Mouse (Mus musculus): ENCODE data around the gene BC028528. TPM values are rescaled to one million over a fixed set of nuclear protein-coding genes. Genes with fewer than 3 reads are reported as not detected.

The BC028528 gene
- polyA plus RNA-seq (2014; fragmentation: Illumina TruSeq; extraction: RNeasy Lipid Tissue Mini Kit (QIAGEN cat#74804); ENCODE audit: low read depth, low replicate concordance), result 23.7 TPM

DNA sequence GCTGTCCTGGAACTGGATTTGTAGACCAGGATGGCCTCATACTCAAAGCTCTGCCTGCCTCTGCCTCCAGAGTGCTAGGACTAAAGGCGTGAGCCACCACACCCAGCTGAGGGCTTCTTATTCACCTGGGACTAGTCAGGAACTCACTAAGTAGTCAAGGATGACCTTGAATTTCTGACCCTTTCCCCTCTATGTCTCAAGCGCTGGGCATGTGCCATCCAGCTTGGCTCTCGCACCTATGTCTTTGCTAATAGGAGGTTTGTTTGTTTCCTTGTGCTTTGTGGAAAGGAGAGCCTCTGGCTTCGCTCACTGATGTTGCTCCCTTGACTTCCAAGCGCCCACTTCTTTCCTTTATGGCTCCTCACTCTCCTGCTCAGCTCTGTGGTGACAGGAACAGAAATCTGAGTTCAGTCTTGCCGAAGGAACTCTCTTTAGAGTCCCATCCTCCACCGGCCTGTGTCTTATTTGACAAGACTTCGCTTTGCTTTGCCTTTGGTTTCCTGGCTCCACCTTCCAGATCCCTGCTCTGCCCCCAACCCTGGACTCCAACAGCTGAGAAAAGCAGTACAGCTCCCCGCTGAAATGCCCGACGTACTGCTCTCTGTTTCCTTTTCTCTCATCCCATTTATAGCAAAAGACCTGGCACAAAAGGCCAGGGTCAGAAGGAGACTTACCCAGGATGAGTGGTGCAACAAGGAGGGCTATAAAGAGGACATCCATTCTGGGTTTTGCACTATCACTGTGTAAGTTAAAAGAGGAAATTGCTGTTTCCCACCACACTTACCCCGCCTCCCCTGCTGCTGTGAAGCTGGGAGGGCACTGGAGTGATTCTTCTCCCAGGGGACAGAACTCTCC is at the start of gene BC028528:
BC028528 (minus strand) TSS at position 795 of the 855 bp plus-strand sequence.

DNA sequence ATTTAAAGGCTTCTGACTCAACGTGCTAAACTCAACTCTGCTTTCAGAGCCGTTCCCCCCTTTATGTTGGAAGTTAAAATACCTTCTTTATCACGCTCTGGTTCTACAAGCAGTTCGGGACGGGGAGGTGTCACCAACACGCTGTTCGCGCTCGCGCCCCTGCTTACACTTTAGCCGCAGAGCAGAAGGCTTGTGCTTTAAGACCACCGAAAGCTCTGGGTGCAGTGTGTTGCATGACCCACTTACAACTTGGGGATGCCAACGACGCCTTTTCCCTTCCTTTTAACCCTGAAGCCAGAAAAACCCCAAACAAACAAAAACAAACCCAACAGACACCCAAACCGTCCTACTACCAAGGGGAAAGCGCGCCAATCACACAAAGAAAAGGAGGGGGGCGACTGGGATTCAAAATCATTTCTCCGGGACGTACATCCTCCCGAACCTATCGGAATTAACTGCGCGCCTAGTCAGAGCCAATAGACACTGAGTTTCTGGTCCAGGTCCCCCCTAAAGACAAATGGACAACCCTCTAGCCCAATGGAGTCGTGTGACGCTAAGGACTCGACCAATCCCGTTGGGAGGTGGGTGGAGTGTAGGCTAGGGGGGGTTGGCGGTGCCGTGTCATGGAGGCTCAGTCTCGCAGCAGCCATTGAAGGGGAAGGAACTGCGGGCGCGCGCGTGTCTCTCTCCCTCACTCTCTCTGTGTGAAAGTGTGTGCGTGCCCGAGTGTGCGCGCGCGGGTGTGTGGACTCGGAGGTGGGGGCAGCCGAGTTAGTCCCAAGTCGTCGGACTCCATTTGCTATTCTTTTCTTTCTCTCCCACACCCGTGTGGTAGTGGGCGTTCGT is 37.1 kb upstream of the BC028528 start, which contains the start of gene Anp32e:
Anp32e (plus strand) TSS at position 589 of the 846 bp plus-strand sequence.

DNA sequence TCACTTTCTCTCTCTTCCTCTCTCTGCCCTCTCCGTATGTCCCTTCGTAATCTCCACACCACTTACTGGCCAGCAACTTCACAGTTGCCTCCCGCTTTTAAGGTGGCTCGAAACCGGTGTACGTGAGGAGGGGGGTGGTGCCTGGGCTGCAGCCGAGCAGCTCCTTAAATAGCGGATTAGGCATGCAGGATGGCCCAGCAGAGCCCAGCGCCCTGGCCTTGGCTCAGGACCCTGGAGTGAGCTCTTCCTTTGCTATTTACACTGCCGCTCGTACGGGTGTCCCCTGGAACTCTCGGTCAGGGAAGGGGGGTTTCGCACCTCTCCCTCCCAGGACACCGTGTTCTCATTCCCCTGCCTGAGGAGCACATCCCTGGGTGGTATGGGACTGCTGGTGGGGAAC is 12.8 kb upstream of the BC028528 start, which contains the start of gene Car14:
Car14 (minus strand) TSS at position 124 of the 400 bp plus-strand sequence.

DNA sequence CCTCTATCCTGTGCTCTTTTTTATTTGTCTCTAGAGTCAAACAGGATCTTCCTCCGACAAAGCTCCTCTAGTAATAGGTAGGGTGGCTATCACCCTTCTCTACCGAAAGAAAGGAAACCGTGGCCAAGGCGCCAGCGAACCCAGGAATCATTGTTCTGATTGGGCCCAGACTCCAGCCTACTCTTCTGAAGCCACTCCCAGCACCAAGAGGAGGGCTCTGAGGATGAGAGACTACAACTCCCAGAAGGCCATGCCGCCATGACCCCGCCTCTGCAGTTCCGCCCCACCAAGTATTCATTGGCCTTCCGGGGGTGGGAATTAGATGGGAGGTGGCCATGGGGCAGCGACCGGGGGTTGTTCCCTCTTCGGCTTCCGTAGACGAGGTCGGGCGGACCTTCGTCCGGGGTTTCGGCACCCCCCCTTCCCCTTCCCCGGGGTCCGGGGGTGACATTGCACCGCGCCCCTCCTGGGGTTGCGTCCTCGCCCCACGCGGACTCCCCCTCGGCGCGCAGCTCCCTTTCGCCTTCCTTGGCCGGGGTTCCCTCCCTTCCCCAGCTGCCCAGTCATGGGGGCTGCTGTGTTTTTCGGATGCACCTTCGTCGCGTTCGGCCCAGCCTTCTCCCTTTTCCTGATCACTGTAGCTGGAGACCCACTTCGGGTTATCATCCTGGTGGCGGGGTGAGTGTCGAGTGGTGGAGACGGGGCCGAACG is 2.0 kb upstream of the BC028528 start, which contains the start of gene Aph1a:
Aph1a (plus strand) TSS at position 364 of the 711 bp plus-strand sequence.

DNA sequence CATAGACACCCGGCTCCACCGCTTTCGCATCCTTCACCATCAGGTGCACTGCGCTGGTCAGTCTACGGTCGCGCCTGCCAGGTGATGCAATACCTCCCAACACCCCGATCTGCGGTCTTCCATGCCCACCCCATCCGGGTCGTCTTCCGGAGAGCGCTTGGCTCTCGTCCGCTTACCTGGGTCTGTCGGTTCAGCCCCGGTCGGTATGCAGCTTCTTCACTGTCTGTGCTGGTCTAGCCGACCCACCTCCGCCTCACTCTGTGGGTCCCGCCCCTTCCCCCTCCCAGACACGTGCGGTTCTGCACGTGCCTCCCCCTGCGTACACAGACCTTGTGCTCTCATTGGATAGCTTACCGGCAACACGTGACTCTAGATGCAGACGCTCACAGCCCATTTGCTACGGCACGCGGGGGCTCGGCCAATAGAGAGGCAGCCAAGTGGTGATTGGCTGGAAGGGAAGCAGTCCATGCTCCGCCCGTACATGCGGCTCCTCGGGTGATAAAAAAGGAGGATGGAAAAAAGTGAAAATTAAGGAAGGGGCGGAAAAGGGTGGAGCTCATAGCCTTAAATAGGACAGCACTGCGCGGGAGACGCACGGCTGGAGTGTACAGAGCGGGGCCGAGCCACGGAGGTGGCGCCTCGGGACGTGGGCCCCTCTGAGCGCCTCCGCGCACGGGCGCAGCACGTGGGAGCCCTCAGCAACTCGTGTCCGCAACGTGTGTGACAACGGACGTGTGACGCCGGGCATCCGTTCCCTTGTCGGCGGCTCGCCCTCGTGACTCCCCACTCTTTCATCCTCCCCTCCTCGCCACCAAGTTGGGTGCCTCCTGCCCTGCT is 9.6 kb downstream of the BC028528 start, which contains the start of gene Ciart:
Ciart (minus strand) TSS at position 273 of the 837 bp plus-strand sequence.

DNA sequence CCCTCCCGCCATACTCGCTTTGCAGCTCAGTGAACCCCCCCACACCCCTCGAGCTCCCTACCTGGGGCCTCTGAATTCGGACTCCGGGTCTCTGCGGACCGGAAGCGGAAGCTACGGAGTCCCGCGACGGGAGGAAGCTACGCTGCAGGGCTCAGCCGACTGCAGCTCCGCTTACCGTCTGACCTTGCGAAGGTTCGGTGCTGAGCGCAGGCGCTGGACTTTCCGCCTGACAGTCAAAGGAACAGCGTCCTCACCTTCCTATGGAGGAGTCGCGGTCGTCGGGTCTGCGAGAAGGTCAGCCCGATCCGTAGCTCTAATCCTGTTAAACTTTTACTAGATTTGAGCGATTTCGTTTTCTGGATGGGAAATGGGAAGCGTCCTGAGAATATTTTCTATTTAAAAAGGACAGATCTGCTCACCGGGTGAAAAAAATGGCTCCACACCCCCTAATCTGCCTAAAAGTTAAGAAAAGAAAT is 20.4 kb downstream of the BC028528 start, which contains the start of gene Mrps21:
Mrps21 (minus strand) TSS at position 128 of the 476 bp plus-strand sequence.

DNA sequence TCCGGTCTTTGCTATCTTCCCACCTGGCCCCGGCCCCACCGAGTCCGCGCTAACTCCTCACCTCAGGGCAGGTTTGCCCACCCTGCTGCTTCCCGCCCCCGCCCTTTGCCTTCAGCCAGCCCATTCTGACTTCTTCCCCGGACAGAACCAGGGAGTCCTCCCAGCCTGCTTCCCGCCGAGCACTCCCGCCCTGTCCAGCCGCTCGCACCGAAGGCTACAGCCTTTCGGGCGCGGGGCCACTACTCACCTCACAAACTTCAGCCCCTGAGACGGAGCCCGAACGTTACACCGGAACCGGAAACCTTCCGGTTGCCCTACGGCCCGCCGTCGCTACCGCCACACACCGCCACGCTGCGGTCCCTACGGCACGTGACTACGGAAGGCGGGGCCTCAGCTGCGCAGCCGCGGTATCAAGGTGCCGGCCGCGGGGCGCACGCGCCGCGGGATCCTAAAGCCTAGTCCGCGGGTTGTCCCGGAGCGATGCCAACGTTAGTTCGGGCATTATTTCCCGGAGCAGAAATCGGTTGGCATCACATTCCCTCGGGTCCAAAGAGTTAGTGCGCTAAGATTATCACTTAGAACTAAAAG is 36.2 kb downstream of the BC028528 start, which contains the start of gene Prpf3:
Prpf3 (minus strand) TSS at position 384 of the 588 bp plus-strand sequence.

Other genes with a start within 250 kb of the BC028528 start
- 818 TPM for gene Mcl1, start 233.2 kb downstream of the BC028528 start, polyA plus RNA-seq (2014; fragmentation: Illumina TruSeq; extraction: RNeasy Lipid Tissue Mini Kit (QIAGEN cat#74804); ENCODE audit: low read depth, low replicate concordance)
- gene Adamtsl4, start 204.1 kb downstream of the BC028528 start, polyA plus RNA-seq (2014; fragmentation: Illumina TruSeq; extraction: RNeasy Lipid Tissue Mini Kit (QIAGEN cat#74804); ENCODE audit: low read depth, low replicate concordance), result 2.2 TPM
- gene Ecm1, start 152.4 kb downstream of the BC028528 start, polyA plus RNA-seq (2014; fragmentation: Illumina TruSeq; extraction: RNeasy Lipid Tissue Mini Kit (QIAGEN cat#74804); ENCODE audit: low read depth, low replicate concordance), result 3.3 TPM
- gene Tars2, start 131.8 kb downstream of the BC028528 start, polyA plus RNA-seq (2014; fragmentation: Illumina TruSeq; extraction: RNeasy Lipid Tissue Mini Kit (QIAGEN cat#74804); ENCODE audit: low read depth, low replicate concordance), result 7.1 TPM
- gene Rprd2, start 73.1 kb downstream of the BC028528 start, polyA plus RNA-seq (2014; fragmentation: Illumina TruSeq; extraction: RNeasy Lipid Tissue Mini Kit (QIAGEN cat#74804); ENCODE audit: low read depth, low replicate concordance), result 63.9 TPM
- gene Prpf3, start 36.1 kb downstream of the BC028528 start, polyA plus RNA-seq (2014; fragmentation: Illumina TruSeq; extraction: RNeasy Lipid Tissue Mini Kit (QIAGEN cat#74804); ENCODE audit: low read depth, low replicate concordance), result 38.7 TPM
- 20.0 TPM for gene Mrps21, start 20.5 kb downstream of the BC028528 start, polyA plus RNA-seq (2014; fragmentation: Illumina TruSeq; extraction: RNeasy Lipid Tissue Mini Kit (QIAGEN cat#74804); ENCODE audit: low read depth, low replicate concordance)
- not detected for gene Ciart, start 9.8 kb downstream of the BC028528 start, polyA plus RNA-seq (2014; fragmentation: Illumina TruSeq; extraction: RNeasy Lipid Tissue Mini Kit (QIAGEN cat#74804); ENCODE audit: low read depth, low replicate concordance)
- 50.7 TPM for gene Aph1a, start 2.0 kb upstream of the BC028528 start, polyA plus RNA-seq (2014; fragmentation: Illumina TruSeq; extraction: RNeasy Lipid Tissue Mini Kit (QIAGEN cat#74804); ENCODE audit: low read depth, low replicate concordance)
- 1.8 TPM for gene Car14, start 12.7 kb upstream of the BC028528 start, polyA plus RNA-seq (2014; fragmentation: Illumina TruSeq; extraction: RNeasy Lipid Tissue Mini Kit (QIAGEN cat#74804); ENCODE audit: low read depth, low replicate concordance)
- gene Anp32e, start 37.2 kb upstream of the BC028528 start, polyA plus RNA-seq (2014; fragmentation: Illumina TruSeq; extraction: RNeasy Lipid Tissue Mini Kit (QIAGEN cat#74804); ENCODE audit: low read depth, low replicate concordance), result 138 TPM
- 7.5 TPM for gene Plekho1, start 104.0 kb upstream of the BC028528 start, polyA plus RNA-seq (2014; fragmentation: Illumina TruSeq; extraction: RNeasy Lipid Tissue Mini Kit (QIAGEN cat#74804); ENCODE audit: low read depth, low replicate concordance)
- 59.9 TPM for gene Vps45, start 166.5 kb upstream of the BC028528 start, polyA plus RNA-seq (2014; fragmentation: Illumina TruSeq; extraction: RNeasy Lipid Tissue Mini Kit (QIAGEN cat#74804); ENCODE audit: low read depth, low replicate concordance)
- gene Otud7b, start 212.5 kb upstream of the BC028528 start, polyA plus RNA-seq (2014; fragmentation: Illumina TruSeq; extraction: RNeasy Lipid Tissue Mini Kit (QIAGEN cat#74804); ENCODE audit: low read depth, low replicate concordance), result 23.3 TPM